Mouse (Mus musculus) heart, adult 2 months (tissue): ENCODE data around the gene Msantd1.

ENCODE experiments used
- CTCF ChIP-seq: fragments of 200-600 bp; IDR thresholded peaks from 2 replicates; pipeline ENCODE4 v1.8.1; 2022; ENCODE audit warnings: antibody characterized with exemption, mild to moderate bottlenecking, moderate library complexity
- POLR2A ChIP-seq: fragments of 200-500 bp; IDR thresholded peaks from 2 replicates; pipeline ENCODE4 v1.6.1; 2011; ENCODE audit warnings: mild to moderate bottlenecking, low read depth, low read length, control low read depth; ENCODE audit not compliant: insufficient read depth

DNA sequence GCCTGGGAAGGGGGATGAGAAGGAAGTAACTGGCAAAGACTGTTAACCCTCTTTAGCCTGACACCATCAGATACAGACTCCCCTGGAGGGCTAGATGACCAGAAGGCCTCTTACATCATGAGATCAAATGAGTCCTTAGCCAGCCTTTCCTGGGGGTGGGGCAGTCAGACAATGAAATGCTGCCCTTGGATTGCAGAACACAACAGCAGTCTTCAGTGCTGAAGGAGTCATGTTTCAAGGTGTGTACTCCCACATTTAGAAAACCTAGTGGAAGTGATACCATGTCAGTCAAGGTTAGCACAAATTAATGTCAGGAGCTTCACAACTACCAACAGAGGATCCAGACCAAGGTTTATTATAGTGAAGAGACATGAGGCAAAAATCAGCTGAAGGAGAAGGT lies 5.4 kb upstream of the Msantd1 start:
- TF ChIP-seq POLR2A (no peak), CTCF (no peak)
